Mouse (Mus musculus) cerebellum, adult 18-20 months (tissue): ENCODE results near the gene Flrt3.

Experiments used
- DNase-seq, 2 experiments: peaks; one replicate each; pipeline ENCODE4 v3.0.0; 2021

Gene Flrt3

GRCm38 (mm10) chr2:140621730-140622337, 49.4 kb downstream of the Flrt3 start:
- no peak for DNase-seq

- DNase-seq = no peak
Observed at GRCm38 (mm10) chr2:140615451-140615850, 55.8 kb downstream of the Flrt3 start.
